Mouse (Mus musculus): Measurements from ENCODE around the gene Atrip. TPM values are rescaled to one million over a fixed set of nuclear protein-coding genes. Genes with fewer than 3 reads are reported as not detected.

Gene Atrip
- polyA plus RNA-seq, 1 experiment from 2014 or later: 32.1 TPM

GRCm38 (mm10) chr9:109053366-109053765, 20.6 kb downstream of the Atrip start:
- 84% methylated on average over 3 of the region's 3 CpGs for WGBS
- Histone ChIP-seq H3K4me3 (no peak overlapping the region), H3K4me1 (peaks cover 14% of the 10 kb centered on the region), H3K27ac (replicated peaks) (no peak overlapping the region), H3K9me3 (replicated peaks) (no peaks in the 10 kb centered on the region), H3K27me3 (ENCODE audit: low read depth, poor library complexity, severe bottlenecking) (no peaks in the 10 kb centered on the region), H3K36me3 (peaks cover 28% of the 10 kb centered on the region)
- DNase-seq (ENCODE audit: low spot score): no peak

DNA sequence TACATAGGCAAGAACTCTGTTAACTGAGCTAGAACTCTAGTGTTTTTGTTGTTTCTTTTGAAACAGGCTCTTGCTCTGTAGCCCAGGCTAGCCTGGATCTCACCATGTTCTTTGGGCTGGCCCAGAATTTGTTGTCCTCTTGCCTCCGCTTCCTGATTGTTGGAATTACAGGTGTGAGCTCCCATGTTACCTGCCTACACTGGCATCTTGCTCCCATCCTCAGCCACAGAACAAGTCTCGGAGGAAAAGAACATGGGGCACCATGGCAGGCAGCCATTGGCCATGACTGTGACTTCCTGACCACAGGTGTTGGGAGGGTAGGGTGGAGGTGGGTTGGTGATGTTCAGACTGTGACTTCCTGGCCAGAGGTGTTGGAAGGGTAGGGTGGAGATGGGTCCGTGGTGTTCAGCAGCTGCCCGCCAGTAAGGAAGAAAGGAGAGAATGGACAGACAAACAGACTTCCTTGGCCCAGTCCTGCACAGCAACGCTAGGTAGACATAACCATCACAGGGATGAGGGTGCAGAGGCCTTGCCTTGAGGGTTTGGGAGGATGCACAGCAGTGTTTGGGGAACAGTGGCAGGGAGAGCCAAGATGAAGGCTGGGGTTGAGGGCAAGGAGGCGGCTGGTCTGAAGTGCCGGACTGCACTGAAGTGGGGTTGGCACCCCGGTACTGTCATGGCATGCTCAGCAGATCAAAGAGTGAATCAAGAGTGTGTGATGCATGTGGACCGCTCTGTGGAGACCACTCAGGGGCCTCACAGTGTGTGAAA, 21.2 kb downstream of the Atrip start:
- 90% methylated on average over 9 of the region's 9 CpGs for WGBS
- no peak for DNase-seq (ENCODE audit: low spot score)
- H3K4me3 ChIP-seq: no peak overlapping the region
- H3K4me1 ChIP-seq: peaks cover 14% of the 10 kb centered on the region
- no peaks in the 10 kb centered on the region for H3K9me3 ChIP-seq (replicated peaks)
- H3K36me3 ChIP-seq: peaks cover 21% of the 10 kb centered on the region
- H3K27ac ChIP-seq (replicated peaks): no peak overlapping the region
- H3K27me3 ChIP-seq (ENCODE audit: low read depth, poor library complexity, severe bottlenecking): no peaks in the 10 kb centered on the region

- Histone ChIP-seq H3K4me1 (peaks cover 14% of the 10 kb centered on the region), H3K4me3 (no peak overlapping the region), H3K36me3 (peaks cover 13% of the 10 kb centered on the region), H3K27ac (replicated peaks) (no peak overlapping the region), H3K27me3 (ENCODE audit: low read depth, poor library complexity, severe bottlenecking) (no peaks in the 10 kb centered on the region), H3K9me3 (replicated peaks) (no peaks in the 10 kb centered on the region)
- 91% methylated on average over 10 of the region's 10 CpGs for WGBS
- no peak for DNase-seq (ENCODE audit: low spot score)
Measured at GRCm38 (mm10) chr9:109051651-109052489, 22.1 kb downstream of the Atrip start.

DNA sequence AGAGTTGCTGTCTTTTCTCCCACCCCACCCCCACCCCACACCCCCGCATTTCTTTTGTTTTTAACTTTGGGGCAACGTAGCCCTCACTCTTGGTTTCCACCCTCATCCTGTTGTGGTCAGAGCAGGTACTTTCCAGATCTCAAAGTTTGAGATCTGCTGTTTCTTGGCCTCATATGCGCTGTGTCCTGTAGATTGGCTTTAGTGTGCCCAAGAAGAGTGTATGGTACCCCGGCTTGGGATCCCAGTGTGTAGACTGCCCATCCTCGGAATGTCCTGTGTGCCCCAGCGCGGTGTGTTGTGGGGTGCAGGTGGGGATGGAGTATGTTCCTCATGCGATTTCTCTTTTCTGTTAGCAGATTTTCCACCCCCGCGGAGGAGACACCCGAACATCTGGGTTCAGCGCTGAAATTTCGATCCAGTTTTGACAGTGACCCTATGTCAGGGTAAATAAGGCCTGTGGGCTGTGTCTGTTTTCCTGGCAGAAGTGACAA, 22.9 kb downstream of the Atrip start:
- H3K9me3 ChIP-seq (replicated peaks): no peaks in the 10 kb centered on the region
- H3K4me3 ChIP-seq: no peak overlapping the region
- WGBS: 89% methylated on average over 13 of the region's 13 CpGs
- DNase-seq (ENCODE audit: low spot score): no peak
- no peak overlapping the region for H3K27ac ChIP-seq (replicated peaks)
- H3K4me1 ChIP-seq: peaks cover 14% of the 10 kb centered on the region
- peaks cover 5% of the 10 kb centered on the region for H3K36me3 ChIP-seq
- H3K27me3 ChIP-seq (ENCODE audit: low read depth, poor library complexity, severe bottlenecking): no peaks in the 10 kb centered on the region

- Histone ChIP-seq H3K36me3 (peaks cover 3% of the 10 kb centered on the region; the same call in 1 of the 2 replicates), H3K4me1 (peaks cover 14% of the 10 kb centered on the region), H3K27me3 (ENCODE audit: low read depth, poor library complexity, severe bottlenecking) (no peaks in the 10 kb centered on the region), H3K27ac (replicated peaks) (no peak overlapping the region), H3K9me3 (replicated peaks) (no peaks in the 10 kb centered on the region), H3K4me3 (no peak overlapping the region)
- DNase-seq (ENCODE audit: low spot score): no peak
- 84% methylated on average over 3 of the region's 3 CpGs for WGBS
Measured at GRCm38 (mm10) chr9:109050674-109050997, 23.3 kb downstream of the Atrip start.

DNA sequence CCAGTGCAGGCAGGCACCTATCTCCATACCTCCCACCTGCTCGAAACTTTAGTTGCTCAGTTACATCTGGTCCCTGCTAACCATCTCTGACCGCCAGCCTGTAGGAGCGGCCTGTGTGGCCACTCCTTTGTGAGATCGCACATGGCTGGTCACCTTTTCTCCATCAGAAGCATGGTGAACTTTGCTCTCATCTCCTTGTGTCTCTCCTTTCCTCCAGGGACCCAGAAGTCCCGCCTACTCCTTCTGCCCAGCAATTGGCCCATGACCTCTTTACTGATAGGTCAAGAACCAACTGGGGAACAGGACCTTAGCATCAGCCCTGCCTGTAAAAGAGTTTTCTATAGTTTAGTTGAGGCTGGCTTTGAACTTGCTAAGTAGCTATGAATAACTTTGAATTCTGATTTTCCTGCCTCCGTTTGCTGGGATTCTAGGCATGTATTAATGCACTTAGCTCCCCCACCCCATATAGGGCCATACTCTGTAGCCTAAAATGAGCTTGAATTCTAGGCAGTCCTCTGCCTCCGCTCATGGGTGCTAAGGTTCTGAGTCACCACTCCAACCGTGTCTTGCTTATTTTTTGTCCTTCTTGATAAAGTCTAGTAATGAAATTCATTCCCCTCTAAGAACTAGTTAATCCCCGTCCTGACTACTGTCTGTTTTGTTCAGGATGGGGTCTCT, 23.8 kb downstream of the Atrip start:
- Histone ChIP-seq H3K36me3 (no peaks in the 10 kb centered on the region), H3K27me3 (ENCODE audit: low read depth, poor library complexity, severe bottlenecking) (no peaks in the 10 kb centered on the region), H3K4me3 (no peak overlapping the region), H3K4me1 (peaks cover 9% of the 10 kb centered on the region), H3K27ac (replicated peaks) (no peak overlapping the region), H3K9me3 (replicated peaks) (no peaks in the 10 kb centered on the region)
- DNase-seq (ENCODE audit: low spot score): no peak
- 90% methylated on average over 9 of the region's 9 CpGs for WGBS

DNA sequence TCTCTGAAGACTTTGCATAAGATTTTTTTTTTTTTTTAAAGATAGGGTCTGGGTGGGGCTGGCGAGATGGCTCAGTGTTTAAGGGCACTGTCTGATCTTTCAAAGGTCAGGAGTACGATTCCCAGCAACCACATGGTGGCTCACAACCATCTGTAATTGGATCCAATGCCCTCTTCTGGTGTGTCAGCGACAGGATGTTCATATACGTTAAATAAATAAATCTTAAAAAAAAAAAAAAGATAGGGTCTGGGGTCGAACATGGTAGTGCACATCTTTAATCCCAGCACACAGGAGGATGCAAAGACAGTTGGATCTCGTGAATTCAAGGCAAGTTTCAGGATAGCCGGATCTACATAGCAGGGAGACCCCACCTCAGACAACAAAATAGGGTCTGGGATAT, 24.6 kb downstream of the Atrip start:
- H3K4me3 ChIP-seq: no peak overlapping the region
- H3K27ac ChIP-seq (replicated peaks): no peak overlapping the region
- 87% methylated on average over 7 of the region's 7 CpGs for WGBS
- no peaks in the 10 kb centered on the region for H3K27me3 ChIP-seq (ENCODE audit: low read depth, poor library complexity, severe bottlenecking)
- no peaks in the 10 kb centered on the region for H3K36me3 ChIP-seq
- no peaks in the 10 kb centered on the region for H3K9me3 ChIP-seq (replicated peaks)
- H3K4me1 ChIP-seq: peaks cover 1% of the 10 kb centered on the region
- no peak for DNase-seq (ENCODE audit: low spot score)

DNA sequence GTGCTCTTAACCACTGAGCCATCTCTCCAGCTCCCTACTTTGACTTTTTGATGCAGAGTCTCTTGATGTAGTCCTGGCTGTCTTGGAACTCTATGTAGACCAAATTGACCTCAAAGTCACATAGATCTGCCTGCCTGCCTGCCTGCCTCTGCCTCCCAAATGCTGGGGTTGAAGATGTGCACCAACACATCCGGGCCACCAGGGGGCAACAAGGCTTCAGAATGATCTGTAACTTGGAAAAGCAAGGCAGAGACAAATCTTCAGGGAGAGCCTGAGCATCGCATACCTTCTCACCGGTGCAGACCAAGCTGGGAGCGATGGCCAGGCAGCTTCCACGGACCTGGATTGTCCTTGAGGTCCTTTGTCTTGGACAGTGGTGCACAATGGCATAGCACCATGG, 27.6 kb downstream of the Atrip start:
- DNase-seq (ENCODE audit: low spot score): peak; percentile 42

DNA sequence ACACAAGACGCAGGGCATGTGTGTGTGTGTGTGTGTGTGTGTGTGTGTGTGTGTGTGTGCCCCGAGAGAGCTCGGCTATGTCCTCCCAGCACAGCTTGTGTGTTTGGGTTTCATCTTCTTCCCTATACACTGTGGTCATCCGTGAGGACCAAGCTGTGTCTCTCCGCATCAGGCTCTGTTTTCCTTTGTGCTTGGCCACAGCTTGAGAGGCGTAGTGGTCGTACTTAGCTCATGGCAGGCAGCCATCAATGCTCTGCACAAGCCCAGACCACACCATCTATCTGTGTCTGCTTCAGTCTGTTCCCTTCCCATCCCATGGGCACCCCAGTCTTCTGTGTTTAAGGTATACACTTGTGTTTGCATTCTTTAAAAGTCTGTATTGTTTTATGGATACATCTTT, 32.6 kb downstream of the Atrip start:
- no peak for DNase-seq (ENCODE audit: low spot score)
- Histone ChIP-seq H3K27me3 (ENCODE audit: low read depth, poor library complexity, severe bottlenecking) (peaks cover 12% of the 10 kb centered on the region), H3K9me3 (replicated peaks) (no peaks in the 10 kb centered on the region), H3K4me3 (no peak overlapping the region), H3K36me3 (no peaks in the 10 kb centered on the region), H3K4me1 (peaks cover 27% of the 10 kb centered on the region), H3K27ac (replicated peaks) (no peak overlapping the region)
- WGBS: 80% methylated on average over 7 of the region's 7 CpGs

More for the DNA sequence above, 27.6 kb downstream of the Atrip start:
- H3K27me3 ChIP-seq (ENCODE audit: low read depth, poor library complexity, severe bottlenecking): no peaks in the 10 kb centered on the region
- 44% methylated on average over 5 of the region's 5 CpGs for WGBS
- no peaks in the 10 kb centered on the region for H3K9me3 ChIP-seq (replicated peaks)
- H3K4me3 ChIP-seq: no peak overlapping the region
- H3K4me1 ChIP-seq: no peaks in the 10 kb centered on the region
- no peaks in the 10 kb centered on the region for H3K36me3 ChIP-seq
- H3K27ac ChIP-seq (replicated peaks): no peak overlapping the region

- Histone ChIP-seq H3K27ac (replicated peaks) (no peak overlapping the region), H3K4me1 (peaks cover 27% of the 10 kb centered on the region), H3K9me3 (replicated peaks) (no peaks in the 10 kb centered on the region), H3K36me3 (no peaks in the 10 kb centered on the region), H3K27me3 (ENCODE audit: low read depth, poor library complexity, severe bottlenecking) (peaks cover 12% of the 10 kb centered on the region), H3K4me3 (no peak overlapping the region)
- DNase-seq (ENCODE audit: low spot score): no peak
- WGBS: 77% methylated on average over 6 of the region's 6 CpGs
Measured at GRCm38 (mm10) chr9:109040906-109041305, 33.0 kb downstream of the Atrip start.

DNA sequence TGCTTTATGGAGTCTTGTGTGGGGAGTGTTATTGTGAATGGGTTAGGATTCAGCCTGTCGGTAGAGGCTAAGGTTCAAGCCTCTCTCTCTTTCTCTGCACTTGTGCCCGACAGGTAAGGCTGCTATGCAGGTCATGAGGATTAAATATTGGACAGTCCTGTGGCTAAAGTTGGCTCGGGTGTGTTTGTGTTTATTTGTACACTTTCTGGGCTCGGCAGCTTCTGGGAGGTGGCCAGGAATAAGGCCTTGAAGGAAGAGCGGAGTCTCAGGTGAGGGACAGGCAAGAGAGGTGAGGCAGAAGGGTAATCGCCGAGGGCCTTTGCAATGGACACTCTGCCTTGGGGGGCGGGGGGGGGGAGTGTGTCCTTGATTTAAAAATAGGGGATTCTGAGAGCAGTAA, 33.7 kb downstream of the Atrip start:
- no peak overlapping the region for H3K27ac ChIP-seq (replicated peaks)
- no peak overlapping the region for H3K4me3 ChIP-seq
- peaks cover 27% of the 10 kb centered on the region for H3K4me1 ChIP-seq
- H3K36me3 ChIP-seq: no peaks in the 10 kb centered on the region
- 88% methylated on average over 8 of the region's 8 CpGs for WGBS
- H3K27me3 ChIP-seq (ENCODE audit: low read depth, poor library complexity, severe bottlenecking): peaks cover 12% of the 10 kb centered on the region
- no peaks in the 10 kb centered on the region for H3K9me3 ChIP-seq (replicated peaks)
- DNase-seq (ENCODE audit: low spot score): no peak

- peak overlapping the region; percentile 85; the same call in 1 of the 2 replicates for H3K4me3 ChIP-seq
- no peak for DNase-seq (ENCODE audit: low spot score)
- H3K9me3 ChIP-seq (replicated peaks): no peaks in the 10 kb centered on the region
- 88% methylated on average over 4 of the region's 4 CpGs for WGBS
- H3K27me3 ChIP-seq (ENCODE audit: low read depth, poor library complexity, severe bottlenecking): peaks cover 12% of the 10 kb centered on the region
- H3K27ac ChIP-seq (replicated peaks): no peak overlapping the region
- peaks cover 27% of the 10 kb centered on the region for H3K4me1 ChIP-seq
- H3K36me3 ChIP-seq: no peaks in the 10 kb centered on the region
Measured at GRCm38 (mm10) chr9:109039681-109040080, 34.2 kb downstream of the Atrip start.

Measured in midbrain, embryonic 10.5 days (tissue).